Mouse (Mus musculus): ENCODE measurements around the gene Cpne9. TPM values are rescaled to one million over a fixed set of nuclear protein-coding genes. Genes with fewer than 3 reads are reported as not detected.

Cpne9 gene
- total RNA-seq, 2 experiments from 2014 or later: 65.3 to 72.2 TPM

- intact Hi-C loops (cut with DNase I): no loop called here
- DNase-seq (ENCODE audit: low spot score in 2 of 2): peak; percentile 61 to 68
These were observed 51.2 kb downstream of the Cpne9 start for GRCm38 (mm10) chr6:113333137-113333950.

DNA sequence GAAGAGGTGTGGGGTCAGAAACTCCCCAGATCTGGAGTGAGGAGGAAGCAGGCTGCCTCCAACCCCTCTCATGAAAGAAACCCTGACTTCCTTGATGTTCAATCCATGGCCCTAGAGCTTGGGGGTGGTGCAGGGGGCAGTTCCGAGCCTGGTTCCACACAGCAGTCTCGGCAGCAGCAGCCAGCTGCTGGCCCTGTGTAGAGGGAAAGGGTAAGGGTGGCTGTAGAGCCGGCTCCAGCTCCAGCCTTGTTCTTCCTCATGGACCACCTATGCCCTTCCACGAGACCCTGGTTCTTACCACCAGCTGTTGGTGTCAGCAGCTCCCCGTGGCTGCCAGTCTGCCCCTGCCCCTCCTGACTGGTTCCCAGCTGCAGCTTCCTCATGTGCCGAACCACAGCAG lies 52.1 kb downstream of the Cpne9 start:
- intact Hi-C loops (cut with DNase I): no loop called here
- no peak for DNase-seq (ENCODE audit: low spot score in 2 of 2)

DNA sequence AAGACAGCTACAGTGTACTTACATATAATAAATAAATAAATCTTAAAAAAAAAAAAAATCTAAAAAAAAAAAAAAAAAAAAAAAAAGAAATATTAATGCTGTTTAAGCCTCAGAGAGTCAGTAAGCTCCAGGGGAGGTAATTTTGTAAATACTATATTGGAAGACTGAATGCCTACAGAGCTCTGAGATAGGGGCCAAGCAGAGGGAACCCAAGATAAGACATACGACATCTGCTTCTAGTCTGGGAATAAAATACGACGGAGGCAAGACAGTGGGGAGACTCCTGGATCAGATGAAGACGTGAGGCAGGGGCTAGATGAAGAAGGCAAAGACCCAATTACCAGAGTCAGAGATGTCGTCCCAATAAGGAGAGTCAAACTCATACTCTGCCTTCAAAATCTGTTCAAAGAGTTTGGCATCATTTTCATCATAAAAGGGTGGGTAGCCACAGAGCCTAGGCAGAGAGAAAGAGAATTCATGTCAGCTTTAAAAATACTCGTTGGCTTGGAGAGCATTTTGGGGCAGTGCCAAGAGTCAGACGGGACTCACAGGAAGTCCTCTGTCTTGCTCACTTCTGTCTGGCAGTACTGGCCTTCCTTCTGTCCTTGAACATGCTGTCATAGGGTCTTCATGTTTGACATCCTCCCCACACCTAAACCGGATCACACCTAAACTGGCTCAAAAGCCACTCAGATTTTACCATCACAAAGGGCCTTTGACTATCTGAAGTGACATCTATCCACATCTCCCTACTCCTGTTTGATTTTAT lies 54.9 kb downstream of the Cpne9 start:
- intact Hi-C loops (cut with DNase I): no loop called here
- peak in 1 of 2 experiments; percentile 27 for DNase-seq (ENCODE audit: low spot score in 2 of 2)

- intact Hi-C loops (cut with DNase I): no loop called here
- peak in 1 of 2 experiments; percentile 33 for DNase-seq (ENCODE audit: low spot score in 2 of 2)
These were observed 59.5 kb downstream of the Cpne9 start for GRCm38 (mm10) chr6:113341574-113341973.

- peak; percentile 49 to 57 for DNase-seq (ENCODE audit: low spot score in 2 of 2)
- intact Hi-C loops (cut with DNase I): loop anchor here (2.0 kb wide), 1 partner anchor 35 kb away; the partner anchor contains the start of gene Brpf1
These were observed 60.2 kb downstream of the Cpne9 start for GRCm38 (mm10) chr6:113342297-113342696.

DNA sequence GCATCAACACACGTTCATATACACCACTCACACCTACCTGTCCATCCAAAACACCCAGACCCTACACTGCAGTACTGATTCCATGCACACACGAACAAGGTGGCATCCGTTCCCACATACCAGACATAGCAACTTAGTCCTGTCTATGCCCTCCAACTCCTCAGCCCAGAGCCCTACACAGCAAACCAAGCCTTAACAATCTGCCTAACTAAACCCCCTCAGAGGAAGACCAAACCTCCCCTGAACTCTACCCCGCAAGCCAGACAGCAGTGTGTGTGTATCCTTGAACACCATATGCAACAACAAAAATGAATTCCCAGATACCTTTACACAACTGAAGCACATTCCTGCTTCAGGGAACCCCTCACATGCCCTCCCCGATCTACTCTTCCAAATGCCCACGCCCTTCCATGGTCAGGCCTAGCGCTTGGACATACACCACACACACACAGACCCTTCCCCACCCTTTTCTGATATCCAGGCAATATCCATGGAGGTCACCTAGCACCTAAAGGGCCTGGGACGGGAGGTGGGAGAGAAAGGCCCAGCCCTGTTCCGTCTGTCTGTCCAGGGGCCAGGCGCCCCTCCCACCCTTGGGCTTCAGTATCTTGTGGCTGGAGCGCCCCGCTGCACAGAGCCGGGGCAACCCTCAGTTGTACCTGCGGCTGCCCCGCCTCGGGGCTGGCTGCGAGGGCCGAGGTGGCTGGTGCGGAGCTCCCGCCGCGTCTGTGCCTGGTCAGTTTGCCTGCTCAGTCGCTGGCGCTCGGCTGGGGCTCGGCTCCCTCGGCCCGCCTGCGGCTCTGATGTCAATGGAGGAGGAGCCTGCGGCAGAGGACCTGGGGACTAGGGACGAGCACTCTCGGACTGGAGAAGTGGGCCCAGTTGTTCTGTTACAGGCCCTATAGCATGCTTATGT lies 61.3 kb downstream of the Cpne9 start, which contains the start of gene Camk1:
Gene Camk1 (minus strand): TSS at position 808 of the 916 bp plus-strand sequence.
- intact Hi-C loops (cut with DNase I): loop anchor here (2.0 kb wide), 1 partner anchor 37 kb away; the partner anchor contains the start of gene Brpf1
- DNase-seq (ENCODE audit: low spot score in 2 of 2): peak; percentile 75 to 86

GRCm38 (mm10) chr6:113344321-113344720 lies 62.2 kb downstream of the Cpne9 start:
- intact Hi-C loops (cut with DNase I): no loop called here
- DNase-seq (ENCODE audit: low spot score in 2 of 2): no peak

- intact Hi-C loops (cut with DNase I): no loop called here
- DNase-seq (ENCODE audit: low spot score in 2 of 2): no peak
These were observed 64.8 kb downstream of the Cpne9 start for GRCm38 (mm10) chr6:113346897-113347296.

- intact Hi-C loops (cut with DNase I): no loop called here
- no peak for DNase-seq (ENCODE audit: low spot score in 2 of 2)
These were observed 68.4 kb downstream of the Cpne9 start for GRCm38 (mm10) chr6:113350538-113350937.

DNA sequence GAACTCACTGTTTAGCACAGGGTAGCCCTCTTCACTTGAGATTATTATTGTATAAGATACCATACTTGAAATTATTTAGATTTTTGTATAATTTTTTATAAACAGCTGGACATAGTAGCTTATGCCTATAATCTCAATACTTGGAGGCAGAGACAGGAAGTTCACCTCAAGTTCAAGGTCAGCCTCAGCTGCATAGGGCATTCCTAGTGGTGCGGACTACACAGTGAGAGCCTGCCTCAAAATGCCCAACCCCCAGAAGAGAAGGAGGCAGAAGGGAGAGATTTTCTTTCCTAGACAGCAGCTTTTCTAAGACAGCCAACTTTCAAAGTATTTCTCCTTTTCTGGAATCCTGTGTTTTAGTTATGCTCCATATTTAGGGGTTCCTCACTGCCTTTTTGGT lies 69.1 kb downstream of the Cpne9 start:
- no peak for DNase-seq (ENCODE audit: low spot score in 2 of 2)
- intact Hi-C loops (cut with DNase I): no loop called here

- DNase-seq (ENCODE audit: low spot score in 2 of 2): no peak
- intact Hi-C loops (cut with DNase I): no loop called here
These were observed 69.5 kb downstream of the Cpne9 start for GRCm38 (mm10) chr6:113351653-113352052.

- DNase-seq (ENCODE audit: low spot score in 2 of 2): no peak
- intact Hi-C loops (cut with DNase I): no loop called here
These were observed 70.7 kb downstream of the Cpne9 start for GRCm38 (mm10) chr6:113352820-113353219.

DNA sequence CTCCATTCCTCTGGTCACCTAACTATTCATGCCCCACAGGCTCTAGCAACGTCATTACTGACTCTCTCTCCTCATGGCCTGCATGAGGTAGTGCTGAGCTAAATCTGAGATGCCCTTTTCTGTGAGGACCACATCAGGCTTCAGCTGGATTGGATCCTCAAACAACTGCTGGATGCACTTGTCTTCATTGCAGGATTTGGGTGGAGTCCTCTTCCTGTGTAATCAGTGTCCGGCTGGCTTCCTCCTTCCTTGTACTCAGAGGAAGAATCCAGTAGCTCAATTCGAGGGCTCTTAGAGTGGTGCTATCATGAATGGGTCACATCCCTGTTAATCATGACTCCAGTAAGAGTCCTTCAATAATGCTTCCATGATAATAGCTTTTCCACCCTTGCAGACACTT lies 71.6 kb downstream of the Cpne9 start:
- intact Hi-C loops (cut with DNase I): no loop called here
- no peak for DNase-seq (ENCODE audit: low spot score in 2 of 2)

Other genes starting within 250 kb of the Cpne9 start
- gene Thumpd3, start 236.1 kb upstream of the Cpne9 start, total RNA-seq (2021): 10 to 100 TPM; 29.4 TPM
- 100 to 1,000 TPM; 108 to 122 TPM for gene Setd5, start 204.9 kb upstream of the Cpne9 start, total RNA-seq (2021)
- gene Lhfpl4, start 86.9 kb upstream of the Cpne9 start, total RNA-seq (2021): 10 to 100 TPM; 82.9 to 92.8 TPM
- gene Mtmr14, start 44.5 kb upstream of the Cpne9 start, total RNA-seq (2021): 10 to 100 TPM; 14.4 to 16.6 TPM
- gene Brpf1, start 24.8 kb downstream of the Cpne9 start, total RNA-seq (2021): 10 to 100 TPM; 29.2 to 29.6 TPM
- 1 to 10 TPM; 6.0 to 6.1 TPM for gene Ogg1, start 44.7 kb downstream of the Cpne9 start, total RNA-seq (2021)
- gene Camk1, start 61.7 kb downstream of the Cpne9 start, total RNA-seq (2021): 100 to 1,000 TPM; 109 to 126 TPM
- gene Tada3, start 95.6 kb downstream of the Cpne9 start, total RNA-seq (2021): 10 to 100 TPM; 48.3 to 51.5 TPM
- gene Arpc4, start 95.8 kb downstream of the Cpne9 start, total RNA-seq (2021): 100 to 1,000 TPM; 259 to 284 TPM
- gene Ttll3, start 107.0 kb downstream of the Cpne9 start, total RNA-seq (2021): 10 to 100 TPM; 11.5 to 13.1 TPM
- 10 to 100 TPM; 17.0 to 21.0 TPM for gene Rpusd3, start 137.0 kb downstream of the Cpne9 start, total RNA-seq (2021)
- not detected for gene Cidec, start 153.5 kb downstream of the Cpne9 start, total RNA-seq (2021)
- gene Jagn1, start 160.3 kb downstream of the Cpne9 start, total RNA-seq (2021): 10 to 100 TPM; 40.9 to 47.4 TPM
- under 1 TPM; 0.34 to 0.66 TPM for gene Il17re, start 176.2 kb downstream of the Cpne9 start, total RNA-seq (2021)
- 1 to 10 TPM; 4.6 to 5.7 TPM for gene Il17rc, start 189.1 kb downstream of the Cpne9 start, total RNA-seq (2021)
- gene Creld1, start 201.0 kb downstream of the Cpne9 start, total RNA-seq (2021): 100 to 1,000 TPM; 114 to 121 TPM
- 10 to 100 TPM; 56.2 to 57.0 TPM for gene Prrt3, start 219.6 kb downstream of the Cpne9 start, total RNA-seq (2021)
- gene Emc3, start 249.3 kb downstream of the Cpne9 start, total RNA-seq (2021): 10 to 100 TPM; 82.5 to 83.2 TPM
- 1 to 10 TPM; 1.9 to 2.1 TPM for gene Fancd2, start 249.4 kb downstream of the Cpne9 start, total RNA-seq (2021)

All from left cerebral cortex, postnatal 25 days (tissue).